Mouse (Mus musculus): ENCODE data around the gene Rhbdl3. TPM values are rescaled to one million over a fixed set of nuclear protein-coding genes. Genes with fewer than 3 reads are reported as not detected.
A peak's percentile ranks its signal among the peaks of the same experiment; 100 is the strongest.

Gene Rhbdl3
- polyA plus RNA-seq, 1 experiment from 2014 or later = 0.59 TPM

DNA sequence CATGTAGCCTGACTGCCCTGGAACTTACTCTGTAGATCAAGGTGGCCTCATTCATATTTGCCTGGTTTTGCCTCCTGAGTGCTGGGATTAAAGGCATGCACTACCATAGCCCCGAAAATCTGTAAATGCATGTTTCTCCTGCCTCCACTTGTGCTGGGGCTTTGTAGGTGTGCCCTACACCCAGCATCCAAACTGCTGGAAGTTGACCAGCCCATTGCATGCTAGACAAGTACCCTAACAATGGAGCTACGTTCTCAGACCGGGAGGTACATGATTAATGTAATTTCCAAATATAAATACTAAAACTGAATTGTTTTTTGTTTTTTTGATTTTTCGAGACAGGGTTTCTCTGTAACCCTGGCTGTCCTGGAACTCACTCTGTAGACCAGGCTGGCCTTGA lies 84.3 kb downstream of the Rhbdl3 start:
- Histone ChIP-seq H3K4me2 (peak overlapping the region; percentile 85), H3K27ac (ENCODE audit: poor library complexity, severe bottlenecking) (no peak overlapping the region), H3K36me3 (peaks cover 34% of the 10 kb centered on the region), H3K9me3 (replicated peaks) (no peaks in the 10 kb centered on the region), H3K4me1 (replicated peaks) (peaks cover 19% of the 10 kb centered on the region), H3K4me3 (peak overlapping the region; percentile 69), H3K27me3 (replicated peaks) (no peaks in the 10 kb centered on the region), H3K9ac (peak overlapping the region; percentile 77)
- 47% methylated on average over 4 of the region's 4 CpGs for WGBS
- no peak for ATAC-seq (ENCODE audit: insufficient number of reproducible peaks, low FRiP score)

DNA sequence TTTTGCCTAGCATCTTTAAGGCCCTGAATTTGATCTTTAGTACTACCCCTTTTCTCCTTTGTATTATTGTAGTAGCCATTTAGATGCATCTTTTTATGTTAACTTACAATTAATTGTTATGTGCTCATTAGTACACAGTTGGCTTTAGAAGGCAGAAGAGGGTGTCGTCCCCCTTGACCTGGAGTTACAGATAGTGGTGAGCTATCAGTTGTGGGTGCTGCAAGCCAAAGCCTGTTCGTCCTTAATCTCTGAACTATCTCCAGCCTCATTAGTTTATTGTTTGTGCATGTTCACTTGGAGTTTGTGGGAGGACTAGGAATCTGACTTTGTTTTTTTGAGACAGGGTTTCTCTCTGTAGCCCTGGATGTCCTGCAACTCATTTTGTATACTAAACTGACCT lies 86.1 kb downstream of the Rhbdl3 start:
- Histone ChIP-seq H3K27me3 (replicated peaks) (no peaks in the 10 kb centered on the region), H3K36me3 (peaks cover 44% of the 10 kb centered on the region), H3K27ac (ENCODE audit: poor library complexity, severe bottlenecking) (no peak overlapping the region), H3K4me1 (replicated peaks) (peaks cover 19% of the 10 kb centered on the region), H3K4me2 (peak overlapping the region; percentile 48), H3K9ac (no peak overlapping the region), H3K9me3 (replicated peaks) (no peaks in the 10 kb centered on the region), H3K4me3 (peak overlapping the region; percentile 10; the same call in 1 of the 2 replicates)
- WGBS = 44% methylated on average over 2 of the region's 2 CpGs
- ATAC-seq (ENCODE audit: insufficient number of reproducible peaks, low FRiP score) = no peak

DNA sequence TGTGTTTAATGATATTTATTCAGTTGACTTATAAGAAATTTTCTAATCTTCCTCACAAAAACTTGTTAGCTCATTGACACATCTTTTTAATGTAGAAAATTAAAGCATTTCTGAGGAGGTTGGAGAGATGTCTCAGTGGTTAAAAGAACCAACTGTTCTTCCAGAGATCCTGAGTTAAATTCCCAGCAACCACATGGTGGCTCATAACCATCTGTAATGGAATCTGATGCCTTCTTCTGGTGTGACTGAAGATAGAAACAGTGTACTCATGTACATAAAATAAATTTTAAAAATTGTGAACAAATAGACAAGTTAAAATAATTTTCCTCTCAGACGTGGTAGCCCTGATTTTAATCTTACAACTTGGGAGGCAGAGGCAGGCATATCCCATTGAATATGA lies 89.2 kb downstream of the Rhbdl3 start:
- no peak overlapping the region for H3K4me3 ChIP-seq
- ATAC-seq (ENCODE audit: insufficient number of reproducible peaks, low FRiP score) = no peak
- no peaks in the 10 kb centered on the region for H3K27me3 ChIP-seq (replicated peaks)
- H3K9ac ChIP-seq = no peak overlapping the region
- H3K4me1 ChIP-seq (replicated peaks) = peaks cover 12% of the 10 kb centered on the region
- no peaks in the 10 kb centered on the region for H3K9me3 ChIP-seq (replicated peaks)
- WGBS = 84% methylated on average over 1 of the region's 1 CpGs
- H3K4me2 ChIP-seq = no peak overlapping the region
- H3K36me3 ChIP-seq = peaks cover 62% of the 10 kb centered on the region
- H3K27ac ChIP-seq (ENCODE audit: poor library complexity, severe bottlenecking) = no peak overlapping the region

DNA sequence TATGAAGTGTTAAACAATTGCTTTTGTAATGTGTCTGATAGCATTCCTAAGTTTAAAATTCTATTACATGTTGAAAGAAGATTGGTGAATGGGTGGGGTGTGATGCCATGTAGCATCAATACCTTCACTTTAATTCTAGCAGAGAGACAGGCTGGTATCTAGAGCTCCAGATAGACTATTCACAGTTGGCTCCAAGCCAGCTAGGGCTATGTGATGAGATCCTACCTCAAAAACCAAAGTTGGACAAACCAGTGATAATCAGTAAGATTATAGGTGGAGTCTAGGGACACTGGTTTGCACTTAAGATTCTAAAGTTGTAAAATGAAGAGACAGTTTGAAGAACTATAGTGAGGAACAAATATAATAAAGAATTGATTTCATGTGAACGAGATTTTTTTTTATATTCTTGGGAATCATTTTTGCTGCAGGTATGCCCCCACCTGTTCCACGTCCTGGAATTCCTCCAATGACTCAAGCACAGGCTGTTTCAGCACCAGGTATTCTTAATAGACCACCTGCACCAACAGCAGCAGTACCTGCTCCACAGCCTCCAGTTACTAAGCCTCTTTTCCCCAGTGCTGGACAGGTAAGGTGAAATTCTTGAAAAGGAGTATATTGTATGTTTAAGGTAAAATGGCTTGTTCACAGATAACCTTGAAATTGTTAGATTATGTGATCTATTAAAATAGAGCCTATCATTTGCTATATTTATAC lies 90.9 kb downstream of the Rhbdl3 start:
- WGBS = 92% methylated on average over 2 of the region's 2 CpGs
- Histone ChIP-seq H3K36me3 (peaks cover 68% of the 10 kb centered on the region), H3K9me3 (replicated peaks) (no peaks in the 10 kb centered on the region), H3K4me2 (no peak overlapping the region), H3K4me3 (no peak overlapping the region), H3K4me1 (replicated peaks) (peaks cover 2% of the 10 kb centered on the region; the same call in 1 of the 2 replicates), H3K27ac (ENCODE audit: poor library complexity, severe bottlenecking) (no peak overlapping the region), H3K27me3 (replicated peaks) (no peaks in the 10 kb centered on the region), H3K9ac (no peak overlapping the region)
- no peak for ATAC-seq (ENCODE audit: insufficient number of reproducible peaks, low FRiP score)

DNA sequence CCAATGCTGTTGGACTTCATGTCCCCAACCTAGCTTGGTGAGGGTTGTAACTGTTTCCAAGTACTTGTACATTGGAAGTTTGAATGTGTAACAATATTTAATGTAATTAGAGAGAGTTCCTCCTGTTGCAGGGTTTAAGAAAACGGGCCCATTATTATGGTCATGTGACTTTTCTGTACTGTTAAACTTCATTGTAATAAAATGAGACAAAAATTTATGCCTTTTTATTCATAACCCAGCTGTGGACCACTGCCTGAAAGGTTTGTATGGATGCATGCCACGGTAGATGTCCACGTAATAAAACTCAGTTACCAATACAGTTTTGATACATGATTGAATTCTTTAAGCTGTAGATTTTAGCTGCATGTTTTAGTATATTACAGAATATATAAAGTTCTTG lies 95.2 kb downstream of the Rhbdl3 start:
- Histone ChIP-seq H3K4me3 (no peak overlapping the region), H3K4me1 (replicated peaks) (no peaks in the 10 kb centered on the region), H3K27ac (ENCODE audit: poor library complexity, severe bottlenecking) (no peak overlapping the region), H3K9ac (no peak overlapping the region), H3K9me3 (replicated peaks) (no peaks in the 10 kb centered on the region), H3K36me3 (peaks cover 57% of the 10 kb centered on the region), H3K4me2 (no peak overlapping the region), H3K27me3 (replicated peaks) (no peaks in the 10 kb centered on the region)
- 90% methylated on average over 3 of the region's 3 CpGs for WGBS
- ATAC-seq (ENCODE audit: insufficient number of reproducible peaks, low FRiP score) = no peak

DNA sequence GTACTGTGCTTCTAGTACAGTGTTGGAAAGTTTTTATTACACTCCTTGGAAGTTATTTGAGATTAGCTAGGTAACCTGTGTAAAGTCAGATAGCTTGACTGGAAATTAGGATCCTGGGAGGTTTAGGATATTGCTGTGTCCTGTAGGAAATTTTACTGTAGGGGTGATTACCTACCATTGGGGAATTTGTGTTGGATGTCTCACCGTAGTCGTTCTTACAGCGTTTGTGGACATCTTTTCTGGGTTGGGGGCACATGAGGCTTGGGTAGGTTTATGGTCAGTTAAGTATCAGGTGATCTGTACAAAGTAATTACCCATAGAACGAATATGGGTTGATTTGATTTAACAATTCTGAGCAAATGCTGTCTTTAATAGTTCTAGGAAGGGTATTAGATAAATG lies 95.9 kb downstream of the Rhbdl3 start:
- peaks cover 54% of the 10 kb centered on the region for H3K36me3 ChIP-seq
- no peak overlapping the region for H3K27ac ChIP-seq (ENCODE audit: poor library complexity, severe bottlenecking)

More for the DNA sequence above, 95.9 kb downstream of the Rhbdl3 start:
- no peak overlapping the region for H3K9ac ChIP-seq
- no peak for ATAC-seq (ENCODE audit: insufficient number of reproducible peaks, low FRiP score)
- H3K9me3 ChIP-seq (replicated peaks) = no peaks in the 10 kb centered on the region
- WGBS = 92% methylated on average over 4 of the region's 4 CpGs
- H3K4me2 ChIP-seq = no peak overlapping the region
- no peaks in the 10 kb centered on the region for H3K4me1 ChIP-seq (replicated peaks)
- no peaks in the 10 kb centered on the region for H3K27me3 ChIP-seq (replicated peaks)
- H3K4me3 ChIP-seq = no peak overlapping the region

Other genes starting within 250 kb of the Rhbdl3 start
- 40.1 and 43.5 TPM in 2 replicates for gene Crlf3, start 219.9 kb upstream of the Rhbdl3 start, polyA plus RNA-seq (2016; fragmentation: Nextera tagmentation; extraction: Ambion mirVana)
- 6.9 and 8.3 TPM in 2 replicates for gene Atad5, start 211.5 kb upstream of the Rhbdl3 start, polyA plus RNA-seq (2016; fragmentation: Nextera tagmentation; extraction: Ambion mirVana)
- 27.0 and 27.2 TPM in 2 replicates for gene Tefm, start 158.7 kb upstream of the Rhbdl3 start, polyA plus RNA-seq (2016; fragmentation: Nextera tagmentation; extraction: Ambion mirVana)
- 0.51 and 0.92 TPM in 2 replicates for gene Adap2, start 146.8 kb upstream of the Rhbdl3 start, polyA plus RNA-seq (2016; fragmentation: Nextera tagmentation; extraction: Ambion mirVana)
- 9.4 and 10.5 TPM in 2 replicates for gene Rnf135, start 117.1 kb upstream of the Rhbdl3 start, polyA plus RNA-seq (2016; fragmentation: Nextera tagmentation; extraction: Ambion mirVana)
- 64.3 and 68.0 TPM in 2 replicates for gene Rhot1, start 91.9 kb upstream of the Rhbdl3 start, polyA plus RNA-seq (2016; fragmentation: Nextera tagmentation; extraction: Ambion mirVana)
- 17.0 and 17.3 TPM in 2 replicates for gene 5730455P16Rik, start 77.1 kb downstream of the Rhbdl3 start, polyA plus RNA-seq (2016; fragmentation: Nextera tagmentation; extraction: Ambion mirVana)
- 168 and 169 TPM in 2 replicates for gene Zfp207, start 82.4 kb downstream of the Rhbdl3 start, polyA plus RNA-seq (2016; fragmentation: Nextera tagmentation; extraction: Ambion mirVana)
- 213 and 214 TPM in 2 replicates for gene Psmd11, start 127.7 kb downstream of the Rhbdl3 start, polyA plus RNA-seq (2016; fragmentation: Nextera tagmentation; extraction: Ambion mirVana)
- gene Cdk5r1, start 176.1 kb downstream of the Rhbdl3 start, polyA plus RNA-seq (2016; fragmentation: Nextera tagmentation; extraction: Ambion mirVana) = 0.50 and 0.56 TPM in 2 replicates